Mouse (Mus musculus): Measurements from ENCODE around the gene Exoc8.

DNA sequence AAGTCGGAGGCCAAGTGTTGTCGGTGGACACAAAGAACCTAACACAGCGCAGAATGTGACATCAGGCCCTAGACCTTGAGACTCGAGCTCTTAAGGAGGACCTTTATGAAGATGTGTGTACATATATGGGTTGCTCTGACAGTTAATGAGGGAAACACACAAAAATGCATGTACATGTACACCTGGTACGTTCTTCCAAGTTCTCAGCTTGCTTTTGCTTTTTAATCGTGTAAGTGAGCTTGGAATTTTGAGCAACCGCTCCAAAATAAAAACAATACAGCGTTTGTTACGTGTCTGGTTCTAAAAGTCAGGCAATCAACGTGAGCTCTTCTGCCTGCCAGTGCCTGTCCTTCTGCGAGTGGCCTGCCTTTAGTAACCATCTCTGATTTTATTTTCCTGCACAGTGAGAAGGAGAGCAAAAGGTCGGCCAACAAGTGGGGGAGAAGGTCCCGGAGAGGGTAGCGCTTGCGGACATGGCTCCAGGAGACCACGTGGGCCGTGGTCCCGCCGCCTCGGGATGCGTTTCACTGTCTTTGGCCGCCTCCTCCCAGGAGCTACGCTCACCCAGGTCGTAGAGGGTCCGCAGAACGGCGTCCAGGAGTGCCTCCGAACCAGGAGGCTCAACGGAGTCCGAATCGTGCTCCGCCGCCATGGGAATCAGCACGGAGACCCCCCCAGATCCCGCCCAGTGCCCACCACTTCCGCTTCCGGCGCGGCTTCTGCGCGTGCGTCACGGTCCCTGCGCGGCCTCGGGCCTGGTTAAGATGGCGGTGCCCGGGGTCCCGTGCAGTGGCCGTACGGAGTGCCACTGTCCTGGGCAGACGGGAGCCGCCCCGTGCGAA is 35.0 kb downstream of the Exoc8 start, which contains the start of the genes Gnpat and 2810004N23Rik:
- TF ChIP-seq CTCF (IDR thresholded peaks at IDR 0.05), result no peak
- peak; percentile 85 for TF ChIP-seq POLR2A (IDR thresholded peaks at IDR 0.05; ENCODE audit: insufficient read depth, low read depth, low read length)
- TF ChIP-seq EP300 (IDR thresholded peaks at IDR 0.05; ENCODE audit: insufficient read depth, low read depth, low read length), result no peak
